Mouse (Mus musculus): ENCODE measurements around the gene Atxn1l. TPM values are rescaled to one million over a fixed set of nuclear protein-coding genes. Genes with fewer than 3 reads are reported as not detected.

Gene Atxn1l
- 4.5 and 4.8 TPM in 2 replicates for polyA plus RNA-seq (2015; fragmentation: Nextera tagmentation; extraction: Ambion mirVana)

- Histone ChIP-seq H3K4me3 (replicated peaks; ENCODE audit: low read depth, low read length) (peak within 1 kb of the TSS; percentile 96), H3K27ac (peak within 1 kb of the TSS; percentile 85), H3K4me1 (replicated peaks; ENCODE audit: insufficient read depth, low read length) (peaks cover 15% of the 10 kb centered on the region; the same call in 1 of the 2 replicates), H3K36me3 (ENCODE audit: insufficient read depth, low read length) (peaks cover 18% of the 10 kb centered on the region; the same call in 1 of the 2 replicates), H3K4me2 (ENCODE audit: low read length) (peak within 1 kb of the TSS; percentile 94), H3K9ac (ENCODE audit: low read depth, low read length) (peak within 1 kb of the TSS; percentile 98), H3K27me3 (ENCODE audit: insufficient read depth, low read length) (no peaks in the 10 kb centered on the region), H3K9me3 (replicated peaks; ENCODE audit: low read length) (no peaks in the 10 kb centered on the region)
- under 1% methylated on average over 54 of the region's 59 CpGs for WGBS
- ATAC-seq (replicated peaks; ENCODE audit: low FRiP score, low read depth) (peak; percentile 91), DNase-seq (ENCODE audit: low spot score) (peak; percentile 88)
- peak; percentile 73 for TF ChIP-seq CTCF (IDR thresholded peaks at IDR 0.05; ENCODE audit: low read depth)
These were observed at the start of gene Atxn1l for GRCm38 (mm10) chr8:109737237-109738048. Atxn1l (minus strand) TSS chr8:109737739.

DNA sequence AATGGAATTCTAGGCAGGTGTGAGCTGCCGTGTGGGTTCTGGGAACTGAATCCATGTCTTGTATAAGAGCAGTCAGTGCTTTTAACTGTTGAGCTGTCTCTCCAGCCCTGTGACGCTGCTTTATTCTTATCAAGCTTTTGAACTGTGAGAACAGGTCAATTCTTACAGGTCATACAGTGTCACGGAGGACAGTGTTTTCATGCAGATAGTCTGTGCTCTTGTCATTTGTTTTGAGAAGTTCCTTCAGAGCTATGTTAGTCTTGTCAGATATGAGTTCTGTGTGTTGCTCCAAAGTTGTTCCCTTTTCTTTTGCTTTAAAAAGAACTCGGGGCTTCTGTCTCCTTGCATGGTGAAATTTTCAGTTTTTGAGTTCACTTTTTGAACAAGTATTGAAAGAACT lies 43.0 kb upstream of the Atxn1l start:
- WGBS = 65% methylated on average over 4 of the region's 4 CpGs
- Histone ChIP-seq H3K9ac (ENCODE audit: low read depth, low read length) (no peak overlapping the region), H3K4me1 (replicated peaks; ENCODE audit: insufficient read depth, low read length) (peaks cover 7% of the 10 kb centered on the region; the same call in 1 of the 2 replicates), H3K9me3 (replicated peaks; ENCODE audit: low read length) (no peaks in the 10 kb centered on the region), H3K27ac (no peak overlapping the region), H3K4me2 (ENCODE audit: low read length) (peak overlapping the region; percentile 83; the same call in 1 of the 2 replicates), H3K27me3 (ENCODE audit: insufficient read depth, low read length) (no peaks in the 10 kb centered on the region), H3K36me3 (ENCODE audit: insufficient read depth, low read length) (no peaks in the 10 kb centered on the region), H3K4me3 (replicated peaks; ENCODE audit: low read depth, low read length) (no peak overlapping the region)
- ATAC-seq (replicated peaks; ENCODE audit: low FRiP score, low read depth) = no peak
- no peak for TF ChIP-seq CTCF (IDR thresholded peaks at IDR 0.05; ENCODE audit: low read depth)
- DNase-seq (ENCODE audit: low spot score) = no peak

DNA sequence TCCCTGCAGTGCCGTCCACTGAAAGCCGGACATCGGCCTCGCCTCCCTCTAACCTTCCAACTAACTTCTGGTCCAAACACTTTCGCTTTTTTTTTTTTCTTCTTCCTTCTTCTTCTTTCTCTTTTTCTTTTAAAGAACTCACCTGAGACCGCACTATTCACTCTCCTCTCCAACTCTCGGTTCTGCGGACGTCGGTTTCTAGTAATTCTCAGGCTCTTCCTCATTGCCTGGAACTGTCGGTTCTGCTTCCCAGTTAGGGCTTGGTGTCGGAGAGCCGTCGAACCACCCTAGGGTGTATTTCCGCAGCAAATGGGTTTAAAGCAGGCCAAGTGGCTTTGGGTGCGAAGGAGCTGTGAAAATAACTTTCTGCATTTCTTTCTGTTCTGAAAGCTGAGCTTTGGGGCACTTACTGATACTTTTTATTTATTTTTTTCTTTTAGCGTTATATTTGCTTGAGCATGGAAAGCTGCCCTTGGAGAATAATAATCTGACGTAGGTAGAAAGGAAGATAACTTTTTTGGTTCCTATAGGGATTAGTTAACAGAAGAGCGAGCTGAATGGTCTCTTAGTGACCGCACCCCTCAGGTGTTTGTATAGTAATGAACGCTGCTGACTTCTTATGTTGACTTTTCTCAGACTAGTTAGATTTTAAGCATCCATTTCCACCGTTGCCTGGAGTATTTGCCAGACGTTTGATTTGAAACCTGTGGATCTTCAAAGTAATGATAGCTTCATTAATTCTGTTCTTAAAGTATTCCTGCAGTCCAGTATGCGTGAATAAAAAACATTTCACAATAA lies 42.1 kb upstream of the Atxn1l start:
- no peak for ATAC-seq (replicated peaks; ENCODE audit: low FRiP score, low read depth)
- no peak for TF ChIP-seq CTCF (IDR thresholded peaks at IDR 0.05; ENCODE audit: low read depth)
- peak overlapping the region; percentile 97 for H3K27ac ChIP-seq

GRCm38 (mm10) chr8:109778993-109779421 lies 41.5 kb upstream of the Atxn1l start:
- TF ChIP-seq CTCF (IDR thresholded peaks at IDR 0.05; ENCODE audit: low read depth) = no peak
- ATAC-seq (replicated peaks; ENCODE audit: low FRiP score, low read depth) (peak; percentile 63; the same call in 1 of the 2 replicates), DNase-seq (ENCODE audit: low spot score) (peak; percentile 36)
- WGBS = under 1% methylated on average over 32 of the region's 32 CpGs
- Histone ChIP-seq H3K4me3 (replicated peaks; ENCODE audit: low read depth, low read length) (peak overlapping the region; percentile 89), H3K27me3 (ENCODE audit: insufficient read depth, low read length) (no peaks in the 10 kb centered on the region), H3K36me3 (ENCODE audit: insufficient read depth, low read length) (no peaks in the 10 kb centered on the region), H3K4me2 (ENCODE audit: low read length) (peak overlapping the region; percentile 83), H3K4me1 (replicated peaks; ENCODE audit: insufficient read depth, low read length) (peaks cover 7% of the 10 kb centered on the region; the same call in 1 of the 2 replicates), H3K27ac (peak overlapping the region; percentile 97), H3K9ac (ENCODE audit: low read depth, low read length) (peak overlapping the region; percentile 93), H3K9me3 (replicated peaks; ENCODE audit: low read length) (no peaks in the 10 kb centered on the region)

More for the DNA sequence above, 42.1 kb upstream of the Atxn1l start:
- Histone ChIP-seq H3K9ac (ENCODE audit: low read depth, low read length) (peak overlapping the region; percentile 93), H3K9me3 (replicated peaks; ENCODE audit: low read length) (no peaks in the 10 kb centered on the region), H3K27me3 (ENCODE audit: insufficient read depth, low read length) (no peaks in the 10 kb centered on the region), H3K4me3 (replicated peaks; ENCODE audit: low read depth, low read length) (peak overlapping the region; percentile 89), H3K4me1 (replicated peaks; ENCODE audit: insufficient read depth, low read length) (peaks cover 7% of the 10 kb centered on the region; the same call in 1 of the 2 replicates), H3K4me2 (ENCODE audit: low read length) (peak overlapping the region; percentile 83), H3K36me3 (ENCODE audit: insufficient read depth, low read length) (no peaks in the 10 kb centered on the region)
- WGBS = 9% methylated on average over 24 of the region's 24 CpGs
- DNase-seq (ENCODE audit: low spot score) = no peak

DNA sequence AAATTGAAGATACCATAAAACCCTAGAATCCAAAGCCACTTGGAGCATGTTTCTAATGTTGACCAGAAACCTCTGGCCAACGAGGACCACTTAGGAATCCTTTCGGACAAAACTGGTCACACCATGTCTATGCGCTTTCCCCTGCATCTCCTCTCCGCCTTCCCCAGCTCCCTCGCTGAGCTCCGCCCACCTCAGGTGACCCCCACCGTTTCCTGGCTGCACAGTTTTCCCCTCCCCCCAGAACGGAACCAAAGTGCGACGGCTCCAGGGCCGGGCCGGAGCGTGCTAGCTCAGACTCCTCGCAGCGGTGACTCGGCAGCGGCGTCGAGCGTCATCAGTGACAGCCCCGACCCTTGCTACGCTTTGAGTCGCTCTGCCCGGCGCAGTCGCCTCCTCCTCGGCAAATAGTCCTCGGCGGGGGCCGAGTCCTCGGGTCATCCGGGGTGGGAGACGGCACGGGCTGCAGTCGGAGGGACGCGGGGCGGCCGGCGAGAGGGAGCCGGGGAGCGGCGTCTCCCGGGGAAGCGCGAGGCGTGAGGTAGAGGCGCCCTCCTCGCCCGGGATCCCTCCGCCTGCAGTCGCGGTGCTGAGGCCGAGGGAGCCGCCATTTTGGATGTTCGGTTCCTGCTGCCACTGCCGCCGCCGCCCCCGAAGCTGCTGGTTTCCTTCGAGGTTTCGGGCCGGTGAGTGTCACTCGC lies 40.9 kb upstream of the Atxn1l start, which contains the start of gene Ap1g1:
Gene Ap1g1 (plus strand): TSS at position 275 of the 698 bp plus-strand sequence.
- H3K27me3 ChIP-seq (ENCODE audit: insufficient read depth, low read length) = no peaks in the 10 kb centered on the region
- H3K9ac ChIP-seq (ENCODE audit: low read depth, low read length) = peak within 1 kb of the TSS; percentile 93
- peak; percentile 99 for ATAC-seq (replicated peaks; ENCODE audit: low FRiP score, low read depth)
- H3K27ac ChIP-seq = peak within 1 kb of the TSS; percentile 97
- no peak for TF ChIP-seq CTCF (IDR thresholded peaks at IDR 0.05; ENCODE audit: low read depth)
- H3K9me3 ChIP-seq (replicated peaks; ENCODE audit: low read length) = no peaks in the 10 kb centered on the region
- no peaks in the 10 kb centered on the region for H3K36me3 ChIP-seq (ENCODE audit: insufficient read depth, low read length)
- H3K4me3 ChIP-seq (replicated peaks; ENCODE audit: low read depth, low read length) = peak within 1 kb of the TSS; percentile 89
- peak within 1 kb of the TSS; percentile 83 for H3K4me2 ChIP-seq (ENCODE audit: low read length)
- WGBS = under 1% methylated on average over 59 of the region's 64 CpGs
- DNase-seq (ENCODE audit: low spot score) = peak; percentile 98
- H3K4me1 ChIP-seq (replicated peaks; ENCODE audit: insufficient read depth, low read length) = peaks cover 7% of the 10 kb centered on the region; the same call in 1 of the 2 replicates

Data from kidney, postnatal 0 days (tissue).